Mouse (Mus musculus) thymus, postnatal 4 days (tissue): Measurements from ENCODE around the gene Mamld1.

Experiments used
- DNase-seq: peaks from one replicate; pipeline ENCODE4 v3.0.0; 2021

Gene Mamld1

GRCm38 (mm10) chrX:71149441-71150050, 99.5 kb downstream of the Mamld1 start:
- DNase-seq = no peak

- no peak for DNase-seq
Observed at GRCm38 (mm10) chrX:71150551-71151001, 100.5 kb downstream of the Mamld1 start.

- no peak for DNase-seq
Observed at GRCm38 (mm10) chrX:71181526-71181925, 131.5 kb downstream of the Mamld1 start.

GRCm38 (mm10) chrX:71183671-71184070, 133.6 kb downstream of the Mamld1 start:
- no peak for DNase-seq

- no peak for DNase-seq
Observed at GRCm38 (mm10) chrX:71186396-71186795, 136.3 kb downstream of the Mamld1 start.

- DNase-seq = no peak
Observed at GRCm38 (mm10) chrX:71204776-71205175, 154.7 kb downstream of the Mamld1 start.
